Mouse (Mus musculus): ENCODE data around the gene Uqcc2.

DNA sequence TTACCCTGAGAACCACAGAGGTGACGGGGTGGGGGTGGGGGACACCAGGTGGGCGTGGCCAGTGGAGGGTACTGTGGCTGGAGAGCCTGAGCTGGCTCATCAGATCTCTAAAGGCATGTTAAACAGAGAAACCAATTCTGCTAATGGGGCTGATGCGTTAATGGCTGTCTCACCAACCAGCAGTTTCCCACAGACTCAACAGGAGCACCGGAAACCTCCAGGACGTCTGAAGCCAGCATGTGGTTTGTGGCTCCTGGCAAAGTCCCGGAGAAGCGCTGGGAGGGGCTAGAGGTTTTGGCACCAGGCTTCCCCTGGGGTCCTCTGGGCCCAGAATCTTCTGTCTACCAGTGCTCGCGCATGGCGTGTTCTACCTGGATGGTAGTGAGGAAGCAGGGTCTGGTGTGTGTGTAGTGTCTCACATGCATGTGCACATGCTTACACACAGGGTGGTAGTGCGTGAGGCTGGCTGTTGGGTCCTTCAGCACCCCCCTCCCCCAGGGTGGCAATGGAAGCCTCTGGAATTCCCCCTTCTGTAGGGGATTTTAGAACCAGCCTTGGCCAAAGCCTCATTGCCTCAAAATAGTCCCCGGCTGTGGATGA is 46.1 kb upstream of the Uqcc2 start:
- no peak for TF ChIP-seq CTCF (conservative IDR thresholded peaks at IDR 0.05; ENCODE audit: insufficient read depth, insufficient read length, low read depth, low read length)
- TF ChIP-seq POLR2A (IDR thresholded peaks at IDR 0.05; ENCODE audit: low read depth, low read length): no peak
